Mouse (Mus musculus): ENCODE data around the gene Bend7.

DNA sequence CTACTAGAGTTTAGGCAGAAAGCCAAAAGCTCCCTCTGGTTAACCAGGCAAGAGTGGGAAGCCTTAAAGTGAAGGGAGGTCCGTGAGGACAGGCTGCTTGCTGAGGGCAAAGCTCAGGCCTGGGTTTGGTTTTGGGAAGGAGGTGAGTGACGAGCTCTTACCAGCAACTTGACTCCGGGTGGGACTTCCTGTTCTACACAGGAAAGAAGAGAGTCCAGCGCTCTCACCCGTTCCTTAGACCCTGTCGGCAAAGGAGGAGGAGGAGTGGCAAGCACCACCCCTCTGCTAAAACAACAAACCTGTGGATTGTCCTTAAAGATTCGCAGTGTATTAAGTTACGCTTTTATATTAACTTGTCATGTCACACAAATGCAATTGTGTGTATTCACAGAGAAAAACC is 38.1 kb downstream of the Bend7 start:
- no peak for TF ChIP-seq POLR2A (IDR thresholded peaks at IDR 0.05; ENCODE audit: extremely low read depth, insufficient read depth, low read length)
- TF ChIP-seq CTCF (IDR thresholded peaks at IDR 0.05; ENCODE audit: extremely low read depth, insufficient read depth, low read length) = no peak

Data from cortical plate, adult 2 months (tissue).